Mouse (Mus musculus) ES-Bruce4 (cell line): ENCODE measurements at regions not wholly inside any gene's neighbourhood (a gene's known extent, or its start where the extent isn't known, plus 50 kb on each side); places are given as distances from the start of the nearest gene placed in this dataset.
"Not testable (repeated sequence)": the region's sequence is repeated elsewhere in the genome, so short reads cannot be mapped to it uniquely, and the experiment has no call there.

Experiments
- H3K27ac ChIP-seq: 2 replicates; pipeline ENCODE4 v1.5.1; 2012; ENCODE audit warnings: low read length, inconsistent platforms; ENCODE audit not compliant: insufficient read depth
- H3K27me3 ChIP-seq: 2 replicates; pipeline ENCODE4 v1.6.1; 2012; ENCODE audit warnings: mild to moderate bottlenecking, low read length, inconsistent platforms; ENCODE audit not compliant: control insufficient read depth, poor library complexity, insufficient read depth, severe bottlenecking
- H3K36me3 ChIP-seq: 2 replicates; pipeline ENCODE4 v1.6.1; 2012; ENCODE audit warnings: inconsistent platforms, mild to moderate bottlenecking, low read length, moderate library complexity; ENCODE audit not compliant: control insufficient read depth, poor library complexity, insufficient read depth, severe bottlenecking
- H3K4me1 ChIP-seq: one replicate; pipeline ENCODE4 v1.8.1; 2011; ENCODE audit warnings: low read length; ENCODE audit not compliant: control insufficient read depth, insufficient read depth
- H3K4me3 ChIP-seq: 2 replicates; pipeline ENCODE4 v1.5.1; 2011; ENCODE audit warnings: low read depth, mild to moderate bottlenecking, low read length
- H3K9ac ChIP-seq: 2 replicates; pipeline ENCODE4 v1.6.1; 2012; ENCODE audit warnings: low read depth, mild to moderate bottlenecking, inconsistent platforms; ENCODE audit not compliant: poor library complexity, severe bottlenecking
- H3K9me3 ChIP-seq: replicated peaks from 2 replicates; pipeline ENCODE4 v1.6.1; 2012; ENCODE audit warnings: mild to moderate bottlenecking, low read length, inconsistent platforms; ENCODE audit not compliant: control insufficient read depth, poor library complexity, insufficient read depth, severe bottlenecking
- CTCF ChIP-seq: IDR thresholded peaks from one replicate; pipeline ENCODE4 v1.8.1; 2011; ENCODE audit warnings: low read depth, low read length
- EP300 ChIP-seq: IDR thresholded peaks from 2 replicates; pipeline ENCODE4 v1.6.1; 2011; ENCODE audit warnings: low read depth, low read length; ENCODE audit not compliant: insufficient read depth
- POLR2A ChIP-seq: IDR thresholded peaks from one replicate; pipeline ENCODE4 v1.8.1; 2011; ENCODE audit warnings: low read length; ENCODE audit not compliant: insufficient read depth

- H3K9me3 ChIP-seq, result no peaks in the 10 kb centered on the region
- no peak overlapping the region for H3K4me3 ChIP-seq
- no peak overlapping the region for H3K27ac ChIP-seq
- no peaks in the 10 kb centered on the region for H3K36me3 ChIP-seq
- TF ChIP-seq EP300 (no peak), CTCF (peak; percentile 19)
- H3K27me3 ChIP-seq, result no peaks in the 10 kb centered on the region
- H3K4me1 ChIP-seq, result no peaks in the 10 kb centered on the region
- no peak overlapping the region for H3K9ac ChIP-seq
Observed at GRCm38 (mm10) chr9:23674833-23675232, 423.0 kb upstream of the Npsr1 start.

- no peaks in the 10 kb centered on the region for H3K27me3 ChIP-seq
- H3K27ac ChIP-seq, result no peak overlapping the region
Observed at GRCm38 (mm10) chr9:23689456-23689855, 408.3 kb upstream of the Npsr1 start.

GRCm38 (mm10) chr9:23692768-23693441 is 404.9 kb upstream of the Npsr1 start:
- Histone ChIP-seq H3K4me3 (no peak overlapping the region), H3K4me1 (no peaks in the 10 kb centered on the region), H3K36me3 (no peaks in the 10 kb centered on the region), H3K9ac (no peak overlapping the region), H3K9me3 (no peaks in the 10 kb centered on the region; the same call in 1 of the 2 replicates), H3K27me3 (no peaks in the 10 kb centered on the region), H3K27ac (no peak overlapping the region)
- TF ChIP-seq CTCF (no peak), POLR2A (no peak), EP300 (no peak)

More at GRCm38 (mm10) chr9:23689456-23689855, 408.3 kb upstream of the Npsr1 start:
- TF ChIP-seq CTCF, result no peak
- no peak for TF ChIP-seq POLR2A
- no peak for TF ChIP-seq EP300
- peaks cover 6% of the 10 kb centered on the region; the same call in 1 of the 2 replicates for H3K9me3 ChIP-seq
- H3K9ac ChIP-seq, result no peak overlapping the region
- H3K4me1 ChIP-seq, result no peaks in the 10 kb centered on the region
- no peaks in the 10 kb centered on the region for H3K36me3 ChIP-seq
- no peak overlapping the region for H3K4me3 ChIP-seq

GRCm38 (mm10) chr9:23693442-23693829 is 404.4 kb upstream of the Npsr1 start:
- Histone ChIP-seq H3K27ac (no peak overlapping the region), H3K9me3 (no peaks in the 10 kb centered on the region), H3K4me3 (no peak overlapping the region), H3K36me3 (no peaks in the 10 kb centered on the region), H3K9ac (no peak overlapping the region), H3K27me3 (no peaks in the 10 kb centered on the region), H3K4me1 (no peaks in the 10 kb centered on the region)
- no peak for TF ChIP-seq POLR2A
- no peak for TF ChIP-seq CTCF
- no peak for TF ChIP-seq EP300

GRCm38 (mm10) chr9:23694481-23694880 is 403.3 kb upstream of the Npsr1 start:
- TF ChIP-seq CTCF, result no peak
- TF ChIP-seq EP300, result no peak
- TF ChIP-seq POLR2A, result no peak
- Histone ChIP-seq H3K36me3 (no peaks in the 10 kb centered on the region), H3K4me3 (no peak overlapping the region)

GRCm38 (mm10) chr9:23700567-23700966 is 397.2 kb upstream of the Npsr1 start:
- Histone ChIP-seq H3K4me1 (no peaks in the 10 kb centered on the region), H3K9me3 (no peaks in the 10 kb centered on the region), H3K9ac (no peak overlapping the region), H3K36me3 (no peaks in the 10 kb centered on the region), H3K4me3 (no peak overlapping the region), H3K27ac (no peak overlapping the region), H3K27me3 (no peaks in the 10 kb centered on the region)
- TF ChIP-seq POLR2A, result no peak
- TF ChIP-seq EP300, result no peak
- TF ChIP-seq CTCF, result no peak

More at GRCm38 (mm10) chr9:23694481-23694880, 403.3 kb upstream of the Npsr1 start:
- Histone ChIP-seq H3K9me3 (no peaks in the 10 kb centered on the region), H3K4me1 (no peaks in the 10 kb centered on the region), H3K27ac (no peak overlapping the region), H3K27me3 (no peaks in the 10 kb centered on the region), H3K9ac (no peak overlapping the region)

GRCm38 (mm10) chr9:23717584-23717983 is 380.2 kb upstream of the Npsr1 start:
- H3K36me3 ChIP-seq, H3K27me3 ChIP-seq, H3K9ac ChIP-seq, H3K4me3 ChIP-seq, H3K9me3 ChIP-seq, H3K27ac ChIP-seq, H3K4me1 ChIP-seq: not testable (repeated sequence)
